Mouse (Mus musculus) limb, embryonic 13.5 days (tissue): ENCODE measurements around the gene Akap8. TPM values are rescaled to one million over a fixed set of nuclear protein-coding genes. Genes with fewer than 3 reads are reported as not detected.
A peak's percentile ranks its signal among the peaks of the same experiment; 100 is the strongest.

Experiments used
- ATAC-seq: fragments of 200-750 bp; cut with Nextera tagmentation; 2 replicates; pipeline ENCODE4 v1.8.0; 2017; ENCODE audit warnings: low read depth, moderate number of reproducible peaks, moderate TSS enrichment; ENCODE audit not compliant: low FRiP score
- H3K27ac ChIP-seq: fragments of 300-500 bp; sonication (generic); 2 replicates; pipeline ENCODE4 v1.5.1; 2015; ENCODE audit warnings: inconsistent platforms, mild to moderate bottlenecking, moderate library complexity
- H3K27me3 ChIP-seq: fragments of 300-500 bp; sonication (generic); 2 replicates; pipeline ENCODE4 v1.6.1; 2015; ENCODE audit warnings: mild to moderate bottlenecking, inconsistent platforms
- H3K36me3 ChIP-seq: fragments of 300-500 bp; sonication (generic); 2 replicates; pipeline ENCODE4 v1.6.1; 2015; ENCODE audit warnings: inconsistent platforms, mild to moderate bottlenecking, moderate library complexity
- H3K4me1 ChIP-seq: fragments of 300-500 bp; sonication (generic); 2 replicates; pipeline ENCODE4 v1.6.1; 2015; ENCODE audit warnings: inconsistent platforms
- H3K4me2 ChIP-seq: fragments of 300-500 bp; sonication (generic); replicated peaks from 2 replicates; pipeline ENCODE4 v1.6.1; 2015; ENCODE audit warnings: inconsistent platforms, mild to moderate bottlenecking, moderate library complexity
- H3K4me3 ChIP-seq: fragments of 300-500 bp; sonication (generic); 2 replicates; pipeline ENCODE4 v1.5.1; 2015; ENCODE audit warnings: moderate library complexity, mild to moderate bottlenecking, inconsistent platforms
- H3K9ac ChIP-seq: fragments of 300-500 bp; sonication (generic); 2 replicates; pipeline ENCODE4 v1.6.1; 2015; ENCODE audit warnings: mild to moderate bottlenecking, inconsistent platforms
- H3K9me3 ChIP-seq: fragments of 300-500 bp; sonication (generic); 2 replicates; pipeline ENCODE4 v1.6.1; 2016; ENCODE audit warnings: inconsistent platforms
- WGBS: fragments of 180-500 bp; shearing (Covaris S2); methylation state at CpG from one replicate; pipeline ENCODE4 v1.1.7; 2015; 5-methylcytosine and 5-hydroxymethylcytosine counted together
- polyA plus RNA-seq: library from polyadenylated mRNA; unstranded; fragments of >200 nt; fragmentation: Nextera tagmentation; extraction: Ambion mirVana; gene quantifications from 2 replicates; pipeline ENCODE4 v1.2.1, GENCODE M21; 2015

The Akap8 gene
- polyA plus RNA-seq, 1 experiment from 2014 or later, result 123 TPM

DNA sequence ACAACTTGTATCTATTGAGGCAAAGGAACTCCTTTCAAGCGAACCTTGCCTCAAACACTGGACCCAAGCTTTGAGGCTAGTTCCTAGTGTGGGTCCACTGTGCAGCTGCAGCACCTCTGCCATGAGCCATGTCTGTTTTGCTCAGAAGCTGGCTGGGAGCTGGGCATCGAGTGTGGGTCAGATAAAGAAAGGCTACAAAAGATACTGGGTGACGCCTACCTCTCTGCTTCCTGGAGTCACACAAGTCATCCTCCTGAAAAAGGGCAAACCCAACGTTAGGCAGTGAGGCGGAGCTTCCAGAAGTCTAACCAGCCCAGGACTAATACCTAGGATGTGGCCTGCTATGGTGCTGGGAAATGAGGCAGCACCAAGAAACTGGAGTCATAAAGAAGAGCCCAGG, 7.1 kb downstream of the Akap8 start:
- H3K27ac ChIP-seq, result no peak overlapping the region
- H3K4me2 ChIP-seq, result no peak overlapping the region
- H3K9ac ChIP-seq, result no peak overlapping the region
- no peaks in the 10 kb centered on the region for H3K27me3 ChIP-seq
- no peaks in the 10 kb centered on the region for H3K9me3 ChIP-seq
- H3K36me3 ChIP-seq, result peaks cover 92% of the 10 kb centered on the region
- H3K4me3 ChIP-seq, result no peak overlapping the region
- 84% methylated on average over 5 of the region's 5 CpGs for WGBS
- peaks cover 5% of the 10 kb centered on the region for H3K4me1 ChIP-seq
- no peak for ATAC-seq

DNA sequence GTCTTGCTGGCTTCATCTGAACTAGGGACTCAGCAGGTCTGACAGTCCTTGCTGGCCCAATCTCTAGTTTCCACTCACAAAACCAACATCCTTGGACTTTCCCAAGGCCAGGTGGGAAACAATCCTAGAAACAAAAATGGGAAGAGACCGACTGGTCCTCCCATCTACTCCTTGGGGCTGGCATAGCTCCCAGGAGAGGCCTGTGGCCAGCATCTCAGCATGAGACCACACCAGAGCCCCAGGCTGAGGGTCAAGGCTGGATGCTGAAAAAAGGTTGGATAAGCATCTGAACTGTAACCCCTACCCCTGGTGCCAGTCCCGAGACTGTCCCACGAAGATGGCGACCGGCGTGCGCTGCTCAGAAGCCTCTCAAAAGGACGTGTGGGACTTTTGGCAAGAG, 8.2 kb downstream of the Akap8 start:
- no peaks in the 10 kb centered on the region for H3K4me1 ChIP-seq
- H3K36me3 ChIP-seq, result peaks cover 100% of the 10 kb centered on the region
- no peak overlapping the region for H3K27ac ChIP-seq
- H3K4me2 ChIP-seq, result no peak overlapping the region
- ATAC-seq, result no peak
- WGBS, result 94% methylated on average over 8 of the region's 8 CpGs
- no peak overlapping the region for H3K4me3 ChIP-seq
- H3K9me3 ChIP-seq, result no peaks in the 10 kb centered on the region
- no peak overlapping the region for H3K9ac ChIP-seq
- no peaks in the 10 kb centered on the region for H3K27me3 ChIP-seq

DNA sequence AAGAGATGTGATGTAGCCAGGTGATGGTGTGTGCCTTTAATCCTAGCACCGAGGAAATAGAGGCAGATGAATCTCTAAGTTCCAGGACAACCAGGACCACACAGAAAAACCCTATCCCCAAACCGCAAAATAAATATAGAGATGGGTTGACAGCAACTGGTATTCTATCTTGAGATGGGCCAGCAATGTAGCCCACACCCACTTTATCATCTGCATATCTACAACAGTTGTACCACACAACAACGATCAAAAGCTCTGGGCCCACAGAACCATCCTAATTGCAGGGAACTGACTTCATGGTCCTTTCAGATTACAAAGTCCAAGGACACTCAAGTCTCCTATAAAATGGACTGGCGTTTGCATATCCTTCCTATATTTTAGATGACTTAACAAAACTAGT, 13.1 kb downstream of the Akap8 start:
- Histone ChIP-seq H3K27ac (no peak overlapping the region), H3K27me3 (no peaks in the 10 kb centered on the region), H3K4me3 (no peak overlapping the region), H3K36me3 (peaks cover 99% of the 10 kb centered on the region), H3K4me1 (no peaks in the 10 kb centered on the region), H3K4me2 (no peak overlapping the region), H3K9me3 (no peaks in the 10 kb centered on the region), H3K9ac (no peak overlapping the region)
- ATAC-seq, result no peak
- 93% methylated on average over 4 of the region's 4 CpGs for WGBS

DNA sequence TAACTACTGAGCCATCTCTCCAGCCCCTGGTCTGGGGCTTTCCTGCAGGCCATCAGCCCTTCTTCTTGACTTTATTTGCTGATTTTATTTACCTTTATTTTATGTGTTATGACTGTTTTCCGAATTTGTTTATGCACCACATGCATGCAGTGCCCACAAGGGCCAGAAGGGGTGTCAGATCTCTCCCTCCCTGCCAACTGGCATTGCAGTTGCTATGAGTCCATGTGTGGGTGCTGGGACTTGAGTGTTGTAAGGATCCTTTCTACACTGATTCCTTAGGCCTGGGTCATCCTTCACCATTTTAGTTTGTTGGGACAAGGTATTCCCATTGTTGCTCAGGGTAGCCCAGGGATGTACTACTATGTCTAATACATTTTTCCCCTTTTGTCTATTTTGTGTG, 22.9 kb downstream of the Akap8 start:
- H3K4me3 ChIP-seq, result no peak overlapping the region
- no peaks in the 10 kb centered on the region for H3K4me1 ChIP-seq
- no peak overlapping the region for H3K9ac ChIP-seq
- WGBS, result 96% methylated on average over 1 of the region's 1 CpGs
- no peak for ATAC-seq
- H3K4me2 ChIP-seq, result no peak overlapping the region
- H3K36me3 ChIP-seq, result peaks cover 4% of the 10 kb centered on the region
- H3K27me3 ChIP-seq, result no peaks in the 10 kb centered on the region
- H3K27ac ChIP-seq, result no peak overlapping the region
- H3K9me3 ChIP-seq, result no peaks in the 10 kb centered on the region

DNA sequence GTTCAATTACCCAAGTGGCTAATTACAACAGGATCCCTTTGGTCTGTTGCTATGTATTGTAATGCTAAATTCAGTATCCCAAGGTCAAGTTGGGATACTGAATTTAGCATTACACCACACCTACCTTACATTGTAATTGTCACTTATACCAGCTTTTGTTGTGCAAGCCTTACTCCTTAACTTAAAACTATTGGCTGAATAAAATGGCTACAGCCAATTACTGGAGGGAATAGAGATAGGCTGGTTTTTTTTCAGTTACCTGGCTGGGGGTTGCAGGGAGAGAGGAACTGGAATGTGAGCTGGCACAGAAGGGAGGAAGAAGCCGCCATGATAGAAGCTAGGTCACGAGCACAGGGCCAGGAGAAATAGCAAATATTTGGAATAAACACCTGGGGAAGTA, 25.1 kb downstream of the Akap8 start:
- Histone ChIP-seq H3K9me3 (no peaks in the 10 kb centered on the region), H3K4me3 (no peak overlapping the region), H3K27ac (no peak overlapping the region), H3K4me1 (no peaks in the 10 kb centered on the region), H3K27me3 (no peaks in the 10 kb centered on the region), H3K4me2 (no peak overlapping the region), H3K36me3 (no peaks in the 10 kb centered on the region), H3K9ac (no peak overlapping the region)
- no peak for ATAC-seq
- WGBS, result 91% methylated on average over 2 of the region's 2 CpGs

DNA sequence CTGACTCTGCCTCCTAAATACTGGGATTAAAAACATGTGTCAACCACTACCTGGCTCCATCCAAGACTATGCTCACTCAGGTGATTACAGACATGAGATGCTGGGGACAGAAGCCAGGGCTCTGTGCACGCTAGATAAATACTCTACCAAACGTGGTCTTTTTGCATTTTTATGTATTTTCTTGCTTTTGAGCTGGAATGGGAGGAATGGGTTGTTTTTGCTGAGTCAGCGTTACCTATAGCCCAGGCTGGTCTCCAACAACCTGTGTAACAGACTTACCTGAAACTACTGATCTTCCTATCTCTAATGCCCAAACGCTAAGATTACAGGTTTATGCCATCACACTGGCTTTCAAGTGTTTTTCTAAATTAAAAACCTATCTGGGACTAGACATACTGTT, 25.9 kb downstream of the Akap8 start:
- Histone ChIP-seq H3K4me2 (no peak overlapping the region), H3K4me1 (no peaks in the 10 kb centered on the region), H3K4me3 (no peak overlapping the region), H3K9ac (no peak overlapping the region), H3K36me3 (no peaks in the 10 kb centered on the region), H3K27me3 (no peaks in the 10 kb centered on the region), H3K9me3 (no peaks in the 10 kb centered on the region), H3K27ac (no peak overlapping the region)
- ATAC-seq, result no peak
- 84% methylated on average over 4 of the region's 4 CpGs for WGBS

DNA sequence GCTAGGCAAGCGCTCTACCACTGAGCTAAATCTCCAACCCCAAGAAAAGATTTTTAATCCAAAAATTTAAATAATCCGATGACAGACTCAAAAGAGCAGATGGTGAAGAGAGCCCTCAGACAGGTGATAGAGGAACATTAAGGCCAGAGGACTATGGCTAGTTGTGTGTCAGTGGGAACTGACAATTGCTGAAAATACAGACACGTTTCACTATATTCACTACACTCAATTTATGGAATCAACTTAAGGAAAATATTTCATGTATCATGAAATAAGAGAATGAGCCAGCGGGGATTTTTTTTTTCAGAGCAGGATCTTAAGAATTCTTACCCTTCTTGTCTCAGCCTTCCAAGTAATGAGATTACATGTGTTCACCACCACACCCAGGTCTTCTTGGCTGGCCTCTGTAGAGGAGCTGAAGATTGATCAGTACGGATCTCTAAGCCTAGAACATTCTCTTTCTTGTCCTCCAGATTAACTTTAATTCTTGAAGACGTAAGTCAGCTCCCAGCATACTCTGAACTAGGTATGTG, 35.8 kb downstream of the Akap8 start:
- 51% methylated on average over 6 of the region's 6 CpGs for WGBS
- H3K9me3 ChIP-seq, result no peaks in the 10 kb centered on the region
- H3K27ac ChIP-seq, result peak overlapping the region; percentile 99; the same call in 1 of the 2 replicates
- H3K4me1 ChIP-seq, result peaks cover 30% of the 10 kb centered on the region
- H3K4me3 ChIP-seq, result peak overlapping the region; percentile 94
- H3K9ac ChIP-seq, result peak overlapping the region; percentile 98
- H3K27me3 ChIP-seq, result no peaks in the 10 kb centered on the region
- no peak for ATAC-seq
- peak overlapping the region; percentile 81 for H3K4me2 ChIP-seq
- H3K36me3 ChIP-seq, result no peaks in the 10 kb centered on the region

DNA sequence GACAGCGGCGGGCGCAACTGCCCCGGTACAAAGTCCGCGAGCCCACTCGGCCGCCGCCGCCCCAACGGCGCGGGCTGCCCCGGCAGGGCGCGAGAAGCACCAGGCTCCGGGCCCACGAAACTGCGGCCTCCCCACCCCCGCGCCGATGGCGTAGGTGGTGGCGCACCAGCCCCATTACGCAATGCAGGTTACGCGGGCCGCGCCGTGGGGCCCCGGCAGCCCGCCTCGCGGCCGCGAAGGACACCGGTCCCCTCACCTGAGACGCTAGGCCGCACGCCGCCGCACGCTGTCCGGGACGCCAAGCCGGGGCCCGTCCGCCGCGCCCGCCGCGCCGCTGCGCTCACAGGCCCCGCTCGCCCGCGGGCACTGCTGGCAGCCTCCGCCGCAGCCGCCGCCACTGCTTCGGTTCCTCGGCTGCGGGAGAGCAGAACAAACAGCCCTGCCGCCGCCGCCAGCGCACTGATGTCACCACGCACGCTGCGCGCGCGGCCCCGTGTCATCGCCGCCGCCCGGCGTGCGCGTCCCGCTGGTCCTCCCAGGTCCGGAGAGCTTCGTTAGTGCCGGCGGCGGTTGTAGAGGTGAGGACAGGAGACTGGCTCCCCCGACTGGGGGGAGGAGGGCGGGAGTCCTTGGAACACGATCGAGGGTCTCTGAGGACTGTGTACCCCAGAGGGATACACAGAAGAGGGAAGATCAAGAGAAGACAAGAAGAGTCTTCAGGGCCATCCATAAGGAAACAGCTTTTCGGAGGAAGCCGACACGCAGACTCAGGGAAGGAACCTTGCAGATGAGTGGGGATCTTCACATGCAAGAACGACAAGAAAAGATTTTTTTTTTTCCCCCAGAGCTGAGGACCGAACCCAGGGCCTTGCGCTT, 36.5 kb downstream of the Akap8 start, which contains the start of gene Brd4:
Gene Brd4, minus strand, starts transcription at position 461 of the 876 bp plus-strand sequence.
- ATAC-seq, result peak; percentile 91
- peak within 1 kb of the TSS; percentile 81 for H3K4me2 ChIP-seq
- peak within 1 kb of the TSS; percentile 98 for H3K9ac ChIP-seq
- peak within 1 kb of the TSS; percentile 94 for H3K4me3 ChIP-seq
- WGBS, result under 1% methylated on average over 87 of the region's 100 CpGs
- no peaks in the 10 kb centered on the region for H3K27me3 ChIP-seq
- peak within 1 kb of the TSS; percentile 99 for H3K27ac ChIP-seq
- peaks cover 30% of the 10 kb centered on the region for H3K4me1 ChIP-seq
- H3K36me3 ChIP-seq, result no peaks in the 10 kb centered on the region
- no peaks in the 10 kb centered on the region for H3K9me3 ChIP-seq

DNA sequence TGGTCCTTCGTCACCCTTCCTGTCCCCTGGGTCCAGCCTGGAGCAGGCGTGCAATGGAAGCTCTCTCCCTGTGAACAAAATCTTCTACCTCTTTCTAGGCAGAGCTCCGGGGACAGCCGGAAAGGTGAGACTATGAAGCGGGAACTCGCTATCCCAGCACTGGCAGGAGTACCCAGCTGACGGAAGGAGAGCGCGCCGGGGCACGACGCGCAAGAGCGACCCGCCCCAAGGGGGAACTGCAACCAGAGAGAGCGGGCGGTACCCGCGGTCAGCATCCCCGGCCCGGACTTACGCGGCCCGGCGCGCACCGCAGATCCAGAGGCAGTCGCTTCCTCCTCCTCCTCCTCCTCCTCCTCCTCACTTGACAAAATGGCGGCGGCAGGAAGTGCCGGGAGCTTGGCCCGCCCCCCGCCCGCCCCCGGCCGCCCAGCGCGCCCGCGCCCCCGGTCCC, 37.2 kb downstream of the Akap8 start:
- Histone ChIP-seq H3K4me1 (peaks cover 30% of the 10 kb centered on the region), H3K4me2 (peak overlapping the region; percentile 81), H3K27me3 (no peaks in the 10 kb centered on the region), H3K9me3 (no peaks in the 10 kb centered on the region), H3K36me3 (no peaks in the 10 kb centered on the region), H3K27ac (peak overlapping the region; percentile 99), H3K4me3 (peak overlapping the region; percentile 94), H3K9ac (peak overlapping the region; percentile 98)
- 0% methylated on average over 29 of the region's 41 CpGs for WGBS
- peak; percentile 62 for ATAC-seq

DNA sequence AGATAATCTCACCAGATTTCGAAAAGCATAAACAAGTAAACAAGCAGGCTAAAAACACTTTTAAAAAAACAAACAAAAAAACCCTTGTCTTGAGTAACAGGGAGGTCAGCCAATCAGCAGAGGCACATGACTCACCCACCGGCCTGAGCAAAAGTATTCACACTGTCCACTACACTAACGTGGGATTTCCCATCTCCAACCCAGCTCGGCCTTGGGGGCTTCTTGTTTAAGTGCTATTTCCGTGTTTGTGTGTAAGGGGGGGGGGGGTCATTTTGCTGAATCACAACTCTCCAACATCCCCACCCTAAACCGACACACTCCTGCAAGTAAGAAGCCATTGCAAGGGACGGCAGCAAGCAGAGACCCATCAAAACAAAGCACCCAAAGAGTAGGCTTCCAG, 37.7 kb downstream of the Akap8 start:
- no peak for ATAC-seq
- Histone ChIP-seq H3K27me3 (no peaks in the 10 kb centered on the region), H3K4me3 (peak overlapping the region; percentile 94), H3K36me3 (no peaks in the 10 kb centered on the region), H3K4me2 (peak overlapping the region; percentile 81), H3K9ac (peak overlapping the region; percentile 98), H3K27ac (peak overlapping the region; percentile 99), H3K4me1 (peaks cover 30% of the 10 kb centered on the region), H3K9me3 (no peaks in the 10 kb centered on the region)
- 10% methylated on average over 7 of the region's 7 CpGs for WGBS

DNA sequence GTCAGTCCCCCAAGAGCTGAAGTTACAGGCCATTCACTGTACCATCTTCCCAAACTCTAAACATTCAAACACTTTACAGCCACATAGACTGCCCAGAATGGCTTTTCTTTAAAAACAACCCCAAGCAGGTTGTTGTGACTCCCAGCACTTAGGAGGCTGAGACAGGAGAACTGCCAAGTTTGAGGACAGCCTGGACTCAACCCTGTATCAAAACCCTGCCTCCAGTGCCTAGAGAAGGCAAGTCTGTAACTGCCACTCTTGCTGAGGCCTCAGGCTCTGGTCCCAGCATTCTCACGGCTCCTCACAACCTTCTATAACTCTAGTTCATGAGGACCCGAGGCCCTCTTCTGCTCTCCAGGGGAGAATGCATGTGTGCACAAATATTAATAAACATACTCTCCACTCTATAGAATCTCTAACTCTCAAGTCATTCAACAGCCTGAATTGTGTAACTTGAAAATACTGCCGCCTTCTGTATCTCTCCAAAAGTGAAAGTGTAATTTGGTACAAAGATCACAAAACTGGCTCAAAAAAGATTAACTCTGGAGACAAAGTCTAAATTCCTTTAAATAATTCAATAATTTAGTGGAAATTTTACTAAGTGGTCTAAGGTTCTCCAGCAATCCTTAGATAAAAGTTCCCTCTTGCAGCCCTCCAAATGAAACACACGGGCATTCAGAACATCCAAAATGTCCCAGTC, 39.3 kb downstream of the Akap8 start:
- no peak overlapping the region; the same call in 1 of the 2 replicates for H3K4me3 ChIP-seq

DNA sequence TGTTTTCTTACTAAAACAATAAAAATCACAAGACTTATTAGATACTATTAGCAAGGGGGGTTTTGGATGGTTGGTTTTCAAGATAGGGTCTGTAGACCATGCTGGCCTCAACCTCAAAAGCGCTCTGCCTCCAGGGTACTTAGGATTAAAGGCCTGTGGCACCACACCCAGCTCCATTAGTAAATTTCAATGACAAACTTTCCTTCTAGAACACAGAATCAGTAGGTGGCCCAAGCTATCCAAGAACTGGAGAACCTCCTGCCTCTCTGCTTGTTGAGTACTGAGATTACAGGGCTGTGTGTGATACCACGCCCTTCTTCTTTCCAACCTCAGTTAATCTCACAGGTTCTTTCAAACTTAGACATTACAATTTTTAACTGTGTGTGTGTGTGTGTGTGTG, 39.9 kb downstream of the Akap8 start:
- Histone ChIP-seq H3K9ac (no peak overlapping the region), H3K9me3 (no peaks in the 10 kb centered on the region), H3K4me1 (peaks cover 30% of the 10 kb centered on the region), H3K27me3 (no peaks in the 10 kb centered on the region), H3K4me2 (0 out of 2 replicates have a peak overlapping the region, but pooled peaks have one; percentile 5), H3K4me3 (no peak overlapping the region), H3K27ac (peak overlapping the region; percentile 3; the same call in 1 of the 2 replicates), H3K36me3 (no peaks in the 10 kb centered on the region)
- ATAC-seq, result no peak
- 95% methylated on average over 2 of the region's 2 CpGs for WGBS

More for the DNA sequence above, 39.3 kb downstream of the Akap8 start:
- Histone ChIP-seq H3K9me3 (no peaks in the 10 kb centered on the region), H3K27me3 (no peaks in the 10 kb centered on the region), H3K4me2 (0 out of 2 replicates have a peak overlapping the region, but pooled peaks have one; percentile 5), H3K9ac (no peak overlapping the region), H3K27ac (no peak overlapping the region), H3K36me3 (no peaks in the 10 kb centered on the region), H3K4me1 (peaks cover 30% of the 10 kb centered on the region)
- 83% methylated on average over 4 of the region's 4 CpGs for WGBS
- ATAC-seq, result no peak
